Mouse (Mus musculus) bone marrow macrophage, adult 2 months (primary cell): ENCODE measurements around the gene Wapl. TPM values are rescaled to one million over a fixed set of nuclear protein-coding genes. Genes with fewer than 3 reads are reported as not detected.
A peak's percentile ranks its signal among the peaks of the same experiment; 100 is the strongest.

Source experiments
- H3K27ac ChIP-seq: 2 replicates; pipeline ENCODE4 v1.5.1; 2012; ENCODE audit warnings: low read depth, low read length; ENCODE audit not compliant: insufficient read depth
- H3K4me1 ChIP-seq: 2 replicates; pipeline ENCODE4 v1.6.1; 2012; ENCODE audit warnings: low read length; ENCODE audit not compliant: control insufficient read depth, insufficient read depth
- H3K4me3 ChIP-seq: 2 replicates; pipeline ENCODE4 v1.5.1; 2012; ENCODE audit warnings: mild to moderate bottlenecking, low read length, moderate library complexity; ENCODE audit not compliant: insufficient read depth
- CTCF ChIP-seq: IDR thresholded peaks from 2 replicates; pipeline ENCODE4 v1.5.1; 2012; ENCODE audit warnings: low read depth, mild to moderate bottlenecking, low read length, moderate library complexity
- POLR2A ChIP-seq: IDR thresholded peaks from 2 replicates; pipeline ENCODE4 v1.6.1; 2012; ENCODE audit warnings: mild to moderate bottlenecking, low read depth, low read length, borderline replicate concordance
- polyA plus RNA-seq: library from polyadenylated mRNA; stranded (reverse); fragments of >200 nt; gene quantifications from 2 replicates; pipeline ENCODE4 v1.2.4, GENCODE M21; 2012; ENCODE audit not compliant: missing spikeins, insufficient read depth, insufficient read length

Gene Wapl
- polyA plus RNA-seq, 1 experiment: 55.3 TPM

DNA sequence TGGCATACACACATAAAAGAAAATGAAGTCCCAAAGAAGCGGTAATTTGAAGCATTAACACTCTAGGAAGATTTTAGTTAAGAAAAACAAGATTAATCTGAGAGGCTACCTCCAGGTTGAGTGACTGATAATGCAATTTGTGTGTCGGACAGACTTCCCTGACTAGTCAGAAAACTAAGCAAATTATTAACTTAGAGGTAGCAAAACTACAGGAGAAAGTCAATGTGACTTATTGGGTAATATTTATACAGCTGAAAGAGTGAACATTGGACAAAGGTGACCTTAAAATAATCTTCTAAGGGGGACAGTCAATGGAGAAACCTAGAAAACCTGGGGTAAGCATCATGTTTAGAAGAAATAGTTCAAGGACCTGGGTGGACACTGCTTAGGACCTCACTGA, 86.2 kb downstream of the Wapl start:
- Histone ChIP-seq H3K27ac (no peak overlapping the region), H3K4me3 (no peak overlapping the region), H3K4me1 (no peaks in the 10 kb centered on the region)
- TF ChIP-seq CTCF (no peak), POLR2A (no peak)

DNA sequence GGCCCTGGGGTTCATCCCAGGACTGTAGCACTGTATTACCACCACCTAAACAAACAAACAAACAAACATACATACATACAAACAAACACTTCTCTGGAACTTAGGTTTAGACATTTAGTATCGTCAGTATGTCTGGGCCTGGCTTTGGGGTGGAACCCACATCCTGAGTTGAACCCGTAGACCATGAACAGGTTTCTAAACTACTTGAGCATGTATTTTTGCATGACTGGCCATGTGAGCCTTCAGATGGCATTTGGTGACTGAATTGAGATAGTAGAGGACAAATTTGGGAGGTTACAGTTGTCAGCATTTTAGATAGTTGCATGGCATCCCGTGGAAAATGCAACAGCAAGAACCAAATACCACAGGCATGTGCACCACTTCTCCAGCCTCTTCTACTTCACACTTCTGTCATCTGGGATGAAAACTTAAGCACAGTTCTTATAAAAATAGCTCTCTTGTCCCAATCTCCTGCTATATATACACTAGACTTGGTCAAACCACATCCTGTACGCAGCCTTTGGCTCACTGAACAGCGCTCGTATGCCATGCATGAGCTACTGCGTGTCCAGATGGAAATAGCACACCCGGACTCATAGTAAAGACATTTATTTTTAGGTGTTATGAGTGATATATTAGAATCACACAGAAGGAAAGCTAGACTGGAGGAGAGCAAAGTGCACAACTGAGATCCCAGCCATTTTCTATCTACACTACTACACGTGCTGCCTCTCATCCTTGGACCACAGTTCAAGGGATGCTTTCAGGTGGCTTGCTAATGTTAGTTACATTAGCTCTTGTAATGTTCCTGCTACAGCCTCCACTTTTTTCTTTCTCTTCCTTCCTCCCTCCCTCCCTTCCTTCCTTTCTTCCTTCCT, 87.6 kb downstream of the Wapl start:
- no peaks in the 10 kb centered on the region for H3K4me1 ChIP-seq
- no peak overlapping the region for H3K27ac ChIP-seq
- TF ChIP-seq POLR2A: no peak
- no peak for TF ChIP-seq CTCF
- no peak overlapping the region for H3K4me3 ChIP-seq

DNA sequence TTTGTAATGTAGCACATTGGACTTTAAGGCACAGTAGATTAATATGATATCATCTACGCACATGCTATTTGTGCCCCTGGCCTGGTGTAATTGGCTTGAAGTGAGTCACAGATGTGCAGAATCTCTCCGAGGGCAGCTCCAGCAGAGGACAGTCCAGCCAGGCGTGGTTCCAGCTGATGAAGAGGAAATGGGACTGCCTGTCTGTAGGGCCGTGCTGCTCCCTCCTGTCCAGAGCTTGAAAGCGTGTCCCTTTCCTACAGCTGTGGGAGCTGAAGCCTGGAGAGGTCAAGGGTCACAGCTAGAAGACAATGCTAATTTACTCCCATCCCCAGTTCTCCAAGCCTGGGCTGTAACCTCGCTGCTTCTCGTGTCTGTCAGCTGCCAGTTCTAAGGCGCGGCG, 89.0 kb downstream of the Wapl start:
- Histone ChIP-seq H3K4me3 (no peak overlapping the region), H3K27ac (no peak overlapping the region), H3K4me1 (no peaks in the 10 kb centered on the region)
- no peak for TF ChIP-seq CTCF
- no peak for TF ChIP-seq POLR2A

GRCm38 (mm10) chr14:34763771-34764539, 90.2 kb downstream of the Wapl start:
- H3K4me3 ChIP-seq: no peak overlapping the region
- no peaks in the 10 kb centered on the region for H3K4me1 ChIP-seq
- TF ChIP-seq POLR2A (no peak), CTCF (no peak)
- H3K27ac ChIP-seq: no peak overlapping the region

DNA sequence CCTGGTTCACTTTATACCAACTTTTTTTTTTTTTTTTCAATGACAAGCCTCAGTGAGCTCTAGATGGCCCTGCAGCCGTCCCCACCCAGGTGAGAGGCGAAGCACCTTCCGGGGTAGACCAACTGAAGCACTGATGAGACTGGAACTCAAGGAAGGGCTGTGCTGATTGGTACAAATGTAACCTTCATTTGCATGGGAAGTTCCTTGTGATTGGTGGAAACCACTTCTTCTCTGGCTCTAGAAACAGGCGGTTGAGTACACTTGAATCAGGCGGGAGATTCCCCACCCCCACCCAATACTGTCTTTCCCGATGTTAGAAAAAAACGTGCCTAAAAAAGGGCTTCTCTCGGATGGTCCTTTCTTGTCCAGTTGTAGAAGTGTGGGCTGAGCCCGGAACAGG, 91.2 kb downstream of the Wapl start:
- no peak for TF ChIP-seq CTCF
- TF ChIP-seq POLR2A: no peak
- H3K27ac ChIP-seq: no peak overlapping the region
- no peak overlapping the region for H3K4me3 ChIP-seq
- no peaks in the 10 kb centered on the region for H3K4me1 ChIP-seq

DNA sequence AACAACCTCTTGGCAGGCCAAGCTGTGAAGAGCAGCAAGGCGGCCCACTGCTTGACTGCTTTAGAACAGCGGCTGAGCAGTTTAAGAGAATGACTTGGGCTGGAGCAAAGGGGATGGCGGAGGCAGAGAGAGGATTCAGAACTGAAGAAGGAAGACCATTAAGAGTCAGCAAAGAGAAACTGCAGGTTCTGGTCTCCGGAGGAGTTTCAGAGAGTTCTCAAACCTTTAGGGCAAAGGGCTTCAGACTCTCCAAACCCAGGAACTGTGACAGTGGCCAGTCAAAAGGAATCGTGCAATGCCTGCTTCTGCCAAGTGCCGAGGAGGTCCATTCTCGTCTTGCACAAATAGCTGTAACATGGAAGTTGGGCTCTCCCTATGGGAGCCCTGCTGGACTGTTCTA, 91.7 kb downstream of the Wapl start:
- Histone ChIP-seq H3K4me1 (no peaks in the 10 kb centered on the region), H3K4me3 (no peak overlapping the region), H3K27ac (no peak overlapping the region)
- TF ChIP-seq CTCF (no peak), POLR2A (no peak)

GRCm38 (mm10) chr14:34766181-34766580, 92.5 kb downstream of the Wapl start:
- TF ChIP-seq POLR2A (no peak), CTCF (no peak)
- Histone ChIP-seq H3K27ac (no peak overlapping the region), H3K4me1 (no peaks in the 10 kb centered on the region), H3K4me3 (no peak overlapping the region)

GRCm38 (mm10) chr14:34768373-34768772, 94.6 kb downstream of the Wapl start:
- Histone ChIP-seq H3K27ac (no peak overlapping the region), H3K4me3 (peak overlapping the region; percentile 41), H3K4me1 (no peaks in the 10 kb centered on the region)
- TF ChIP-seq CTCF: no peak
- TF ChIP-seq POLR2A: no peak

- peak; percentile 98 for TF ChIP-seq CTCF
- no peak for TF ChIP-seq POLR2A
- no peaks in the 10 kb centered on the region for H3K4me1 ChIP-seq
- peak overlapping the region; percentile 41 for H3K4me3 ChIP-seq
- H3K27ac ChIP-seq: no peak overlapping the region
These were observed 95.4 kb downstream of the Wapl start for GRCm38 (mm10) chr14:34769021-34769566.

- Histone ChIP-seq H3K4me3 (peak overlapping the region; percentile 41), H3K4me1 (no peaks in the 10 kb centered on the region), H3K27ac (no peak overlapping the region)
- TF ChIP-seq POLR2A (no peak), CTCF (no peak)
These were observed 95.9 kb downstream of the Wapl start for GRCm38 (mm10) chr14:34769567-34770158.
